Mouse (Mus musculus) bone marrow, adult 2 months (tissue): ENCODE measurements around the gene Dusp23. TPM values are rescaled to one million over a fixed set of nuclear protein-coding genes. Genes with fewer than 3 reads are reported as not detected.

Source experiments
- H3K27ac ChIP-seq: fragments of 200-500 bp; 2 replicates; pipeline ENCODE4 v1.5.1; 2012; ENCODE audit warnings: low read depth, mild to moderate bottlenecking, control low read depth, inconsistent platforms, low read length; ENCODE audit not compliant: control insufficient read depth, poor library complexity, insufficient read depth
- H3K4me1 ChIP-seq: fragments of 200-500 bp; 2 replicates; pipeline ENCODE4 v1.6.1; 2011; ENCODE audit warnings: low read length; ENCODE audit not compliant: control insufficient read depth, insufficient read depth
- H3K4me3 ChIP-seq: fragments of 200-500 bp; replicated peaks from 2 replicates; pipeline ENCODE3; 2011; ENCODE audit warnings: mild to moderate bottlenecking, low read depth, low read length, control low read depth; ENCODE audit not compliant: control insufficient read depth
- CTCF ChIP-seq: fragments of 200-500 bp; IDR thresholded peaks from 2 replicates; pipeline ENCODE4 v1.5.1; 2011; ENCODE audit warnings: low read length, control low read depth; ENCODE audit not compliant: control insufficient read depth, insufficient read depth
- POLR2A ChIP-seq: fragments of 200-500 bp; IDR thresholded peaks from 2 replicates; pipeline ENCODE4 v1.6.1; 2011; ENCODE audit warnings: low read depth, mild to moderate bottlenecking, control low read depth, low read length, borderline replicate concordance; ENCODE audit not compliant: control insufficient read depth
- WGBS: fragments of 180-500 bp; shearing (Covaris S2); methylation state at CpG from one replicate; pipeline ENCODE4 v1.1.7; 2018; 5-methylcytosine and 5-hydroxymethylcytosine counted together
- polyA plus RNA-seq: library from polyadenylated mRNA; stranded (reverse); fragments of >200 nt; gene quantifications from 2 replicates; pipeline ENCODE4 v1.2.4, GENCODE M21; 2011; ENCODE audit warnings: low replicate concordance; ENCODE audit not compliant: missing spikeins, insufficient read depth, insufficient read length

The Dusp23 gene
- polyA plus RNA-seq, 1 experiment = 7.2 TPM

DNA sequence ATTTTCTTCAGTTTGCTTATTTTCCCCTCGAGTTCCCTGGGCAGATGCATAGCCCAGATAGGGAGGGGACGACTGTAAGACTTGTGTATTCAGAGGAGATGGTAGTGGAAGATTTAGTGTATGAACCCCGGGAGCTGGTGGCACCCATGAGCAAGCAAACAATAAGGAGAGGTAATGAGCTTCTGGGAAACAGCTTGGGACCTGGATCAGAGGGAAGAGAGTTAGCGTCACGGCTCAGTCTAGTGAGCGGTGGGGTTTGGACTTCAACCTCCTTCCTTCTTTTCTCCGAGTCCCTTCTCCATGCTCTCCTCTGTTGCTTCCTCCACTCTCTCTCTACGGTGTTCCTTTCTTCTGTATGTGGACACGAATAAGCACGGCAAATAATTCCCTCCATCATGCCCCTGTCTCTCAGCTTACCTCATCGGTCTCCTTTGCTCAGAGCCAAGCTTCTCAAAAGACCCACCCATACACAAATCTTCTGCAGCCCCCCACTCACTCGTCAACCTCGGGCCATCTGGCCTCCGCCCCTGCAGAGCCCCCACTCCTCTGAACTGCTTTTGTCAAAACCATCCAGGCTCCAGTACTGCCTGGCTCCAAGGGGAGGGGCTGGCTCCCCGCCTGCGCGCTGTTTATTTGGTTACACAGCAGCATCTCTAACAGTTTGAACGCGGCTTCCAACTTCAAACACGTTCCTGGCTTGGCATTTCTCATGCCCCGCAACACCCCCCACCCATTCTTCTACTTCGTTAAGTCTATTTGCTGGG, 16.0 kb downstream of the Dusp23 start:
- WGBS = 34% methylated on average over 22 of the region's 22 CpGs

DNA sequence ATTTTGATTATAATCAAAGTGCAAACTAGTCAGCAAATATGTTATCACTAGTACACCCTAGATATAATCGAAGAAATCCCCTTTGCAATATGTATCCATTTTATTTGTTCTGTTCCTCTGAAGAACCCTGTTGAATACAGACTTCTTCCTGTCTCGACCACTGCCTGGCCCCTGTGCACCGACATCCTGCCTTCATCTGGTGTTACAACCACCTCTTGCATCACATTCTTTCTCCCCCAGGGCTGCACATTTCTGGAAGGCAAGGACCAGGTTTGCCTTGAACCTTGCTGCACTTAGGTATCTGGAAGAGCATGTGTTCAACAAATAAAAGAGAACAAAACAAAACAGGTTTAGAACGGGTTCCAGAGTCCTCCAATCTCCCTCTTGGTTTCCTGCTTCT, 17.4 kb downstream of the Dusp23 start:
- Histone ChIP-seq H3K4me3 (no peak overlapping the region), H3K4me1 (no peaks in the 10 kb centered on the region)
- TF ChIP-seq POLR2A (no peak), CTCF (no peak)

More for the DNA sequence above, 16.0 kb downstream of the Dusp23 start:
- H3K4me3 ChIP-seq = no peak overlapping the region
- H3K27ac ChIP-seq = no peak overlapping the region
- no peaks in the 10 kb centered on the region for H3K4me1 ChIP-seq
- TF ChIP-seq POLR2A (no peak), CTCF (no peak)

DNA sequence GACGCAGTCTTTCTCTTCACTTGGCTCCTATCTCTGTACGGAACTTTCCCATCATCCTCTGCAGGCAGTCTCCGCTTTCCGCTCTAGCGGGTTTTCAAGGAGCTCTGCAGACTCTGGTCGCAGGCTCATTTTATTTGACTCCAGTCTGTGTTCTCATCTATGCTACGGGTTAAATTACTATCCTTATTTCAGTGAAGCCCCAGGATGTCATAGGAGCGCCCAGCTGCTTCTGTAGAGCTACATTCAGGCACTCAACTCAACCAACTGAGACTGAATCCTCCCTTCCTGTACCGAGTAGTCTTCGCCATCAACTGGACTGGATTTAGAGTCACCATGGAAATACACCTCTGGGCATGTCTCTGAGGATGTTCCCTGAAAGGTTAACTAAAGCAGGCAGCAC, 18.1 kb downstream of the Dusp23 start:
- Histone ChIP-seq H3K4me3 (no peak overlapping the region), H3K27ac (no peak overlapping the region), H3K4me1 (no peaks in the 10 kb centered on the region)
- TF ChIP-seq POLR2A = no peak
- no peak for TF ChIP-seq CTCF
- 84% methylated on average over 10 of the region's 10 CpGs for WGBS

More for the DNA sequence above, 17.4 kb downstream of the Dusp23 start:
- no peak overlapping the region for H3K27ac ChIP-seq
- WGBS = 9% methylated on average over 4 of the region's 4 CpGs

DNA sequence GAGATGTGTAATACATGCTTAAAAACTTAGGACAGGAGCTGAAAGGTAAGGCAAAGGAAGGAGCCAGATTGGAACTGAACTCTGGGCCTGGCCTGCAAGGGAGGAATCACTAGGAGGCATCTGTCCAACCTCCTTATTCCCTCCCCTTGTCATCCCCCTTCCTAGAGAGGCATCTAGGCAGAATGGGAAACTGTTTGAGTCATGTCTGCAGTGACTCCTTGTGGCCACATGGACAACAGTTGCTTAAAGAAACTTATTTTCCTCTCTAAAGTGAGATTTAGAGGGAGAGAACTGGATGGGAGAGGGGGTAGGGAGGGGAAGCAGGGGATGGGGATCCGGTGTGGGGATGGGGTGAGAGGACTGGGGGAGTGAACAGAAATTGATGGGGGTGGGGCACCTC, 20.0 kb downstream of the Dusp23 start:
- no peak overlapping the region for H3K27ac ChIP-seq
- WGBS = 27% methylated on average over 1 of the region's 1 CpGs
- TF ChIP-seq POLR2A (no peak), CTCF (no peak)
- H3K4me1 ChIP-seq = no peaks in the 10 kb centered on the region
- H3K4me3 ChIP-seq = no peak overlapping the region

DNA sequence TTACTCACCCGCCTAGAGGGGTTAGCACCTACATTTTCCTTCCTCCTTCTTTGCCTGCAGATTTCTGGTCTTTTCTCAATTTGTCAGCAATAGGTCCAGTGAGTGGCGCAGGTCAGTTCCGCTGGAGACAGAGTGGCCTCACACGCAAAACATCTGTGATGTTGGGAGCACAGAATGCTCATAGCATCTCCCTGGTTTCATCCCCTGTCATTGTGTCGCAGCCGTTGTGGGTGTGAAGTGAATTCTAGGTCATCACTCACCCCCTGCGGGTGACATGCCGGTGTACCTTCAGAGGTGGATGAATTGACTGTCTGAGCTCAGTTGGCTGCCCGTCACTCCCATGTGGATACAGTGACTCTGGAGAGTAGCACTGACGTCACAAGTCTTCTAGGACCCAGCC, 21.5 kb downstream of the Dusp23 start:
- TF ChIP-seq CTCF (no peak), POLR2A (no peak)
- no peaks in the 10 kb centered on the region for H3K4me1 ChIP-seq
- WGBS = 84% methylated on average over 10 of the region's 10 CpGs

DNA sequence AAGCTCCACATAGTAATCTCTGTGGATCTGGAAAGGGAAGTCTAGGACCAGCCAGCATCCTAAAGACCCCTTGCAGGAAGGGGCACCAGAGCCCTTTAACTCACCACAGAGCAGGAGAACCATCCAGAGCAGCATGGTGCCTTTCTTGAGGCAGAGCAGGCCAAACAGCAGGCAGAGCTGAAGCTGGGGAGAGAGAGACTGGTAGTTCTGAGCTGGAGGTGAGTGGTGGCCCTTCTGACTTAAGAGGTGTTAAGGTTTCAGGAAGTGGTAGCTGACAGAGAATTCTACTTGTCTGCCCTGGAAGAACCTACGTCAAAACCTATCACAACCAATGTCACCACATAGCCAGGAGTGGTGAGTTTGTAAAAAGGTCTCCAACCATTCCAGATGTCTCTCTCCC, 30.4 kb downstream of the Dusp23 start, which contains the start of gene Fcrl6:
Gene Fcrl6 (minus strand): TSS at position 226 of the 400 bp plus-strand sequence.
- Histone ChIP-seq H3K4me3 (no peak within 1 kb of the TSS), H3K27ac (no peak within 1 kb of the TSS), H3K4me1 (no peaks in the 10 kb centered on the region)
- no peak for TF ChIP-seq POLR2A
- no peak for TF ChIP-seq CTCF
- 45% methylated on average over 1 of the region's 1 CpGs for WGBS

More for the DNA sequence above, 21.5 kb downstream of the Dusp23 start:
- H3K4me3 ChIP-seq = no peak overlapping the region
- no peak overlapping the region for H3K27ac ChIP-seq

DNA sequence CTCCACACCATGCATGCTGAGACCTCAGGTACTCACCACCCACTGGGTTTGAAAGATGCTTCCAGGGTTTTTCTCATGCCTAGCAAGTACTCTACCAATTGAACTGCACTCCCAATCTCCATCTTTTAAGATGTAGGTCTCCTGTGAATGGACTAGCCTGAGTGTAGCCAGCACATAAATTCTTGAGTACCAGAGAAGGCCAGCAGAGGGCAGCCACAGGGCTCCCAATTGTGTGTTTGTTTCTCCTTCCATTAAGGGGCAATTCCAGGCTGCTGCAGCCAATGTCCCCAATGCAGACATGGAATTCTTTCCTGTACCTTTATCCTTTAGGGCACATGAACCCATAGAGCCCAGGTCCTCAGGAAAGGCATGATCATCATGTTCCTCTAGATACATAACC, 38.3 kb downstream of the Dusp23 start:
- H3K27ac ChIP-seq = no peak overlapping the region
- peak; percentile 37 for TF ChIP-seq CTCF
- TF ChIP-seq POLR2A = no peak
- H3K4me3 ChIP-seq = no peak overlapping the region
- peaks cover 1% of the 10 kb centered on the region; the same call in 1 of the 2 replicates for H3K4me1 ChIP-seq

DNA sequence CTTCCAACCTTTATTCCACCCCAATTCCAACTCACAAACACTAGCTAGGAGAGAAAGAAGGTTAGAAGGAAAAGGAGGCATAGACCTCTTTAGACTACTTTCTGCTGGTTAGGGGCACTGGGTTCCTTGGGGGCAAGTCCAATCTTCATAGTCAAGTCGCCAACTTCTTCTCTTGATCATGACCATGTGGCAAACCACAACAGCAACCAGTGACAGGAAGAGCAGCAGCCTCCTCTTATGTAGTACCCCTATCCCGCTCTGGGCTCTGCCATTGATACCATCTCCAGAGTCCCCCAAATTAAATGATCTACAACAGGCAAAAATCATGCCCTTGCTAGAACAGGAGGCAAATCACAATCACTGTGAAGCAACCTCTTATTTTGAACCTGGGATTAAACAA, 38.8 kb downstream of the Dusp23 start:
- WGBS = 0% methylated on average over 2 of the region's 2 CpGs
- TF ChIP-seq CTCF (no peak), POLR2A (no peak)
- Histone ChIP-seq H3K4me3 (no peak overlapping the region), H3K27ac (no peak overlapping the region), H3K4me1 (peaks cover 1% of the 10 kb centered on the region; the same call in 1 of the 2 replicates)
